Comparison of ENCODE assay signal across 11 mouse cellular contexts in the genomic region with DNA sequence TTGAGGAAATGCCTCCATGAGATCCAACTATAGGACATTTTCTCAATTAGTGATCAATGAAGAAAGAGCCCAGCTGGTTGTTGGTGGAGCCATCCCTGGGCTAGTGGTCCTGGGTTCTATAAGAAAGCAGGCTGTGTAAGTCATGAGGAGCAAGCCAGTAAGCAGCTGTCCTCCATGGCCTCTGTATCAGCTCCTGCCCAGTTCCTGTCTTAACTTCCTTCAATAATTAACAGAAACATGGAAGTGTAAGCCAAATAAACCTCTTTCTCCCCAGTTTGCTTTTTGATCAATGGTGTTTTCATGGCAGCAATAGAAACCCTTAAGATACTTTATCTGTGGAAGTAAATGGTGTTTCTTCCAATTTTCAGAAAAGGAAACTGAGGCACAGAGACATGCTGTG. TPM values are rescaled to one million over a fixed set of nuclear protein-coding genes. Genes with fewer than 3 reads are reported as not detected.
A peak's percentile ranks its signal among the peaks of the same experiment; 100 is the strongest.
DNase-seq lines count a peak whose midpoint lies in the region; ATAC-seq and TF ChIP-seq lines count a peak whose summit lies in the region.
"Had no signal": no experiment of that assay in that cellular context is flagged by ENCODE, and none has a peak within 500 bp of the region (broad histone marks: within the 10 kb centered on the region; RNA-seq: fewer than 3 reads in every experiment).

No protein-coding gene starts in this region.

- ATAC-seq in erythroblast, adult 5-6 weeks (replicated peaks; ENCODE audit: low FRiP score, poor library complexity, severe bottlenecking), result no peak
- no peak for ATAC-seq in lung, embryonic 14.5 days (ENCODE audit: insufficient read depth)
- no peak for ATAC-seq in liver, embryonic 12.5 days
- no peak for ATAC-seq in stomach, embryonic 16.5 days (ENCODE audit: insufficient read depth, low FRiP score)

- H3K9me3 ChIP-seq in erythroblast, embryonic 14.5 days (ENCODE audit: control insufficient read depth, low read length), result no peaks in the 10 kb centered on the region
- no peaks in the 10 kb centered on the region for H3K9me3 ChIP-seq in lung, embryonic 14.5 days (ENCODE audit: low read depth, low read length)
- no peaks in the 10 kb centered on the region for H3K9me3 ChIP-seq in liver, embryonic 12.5 days (replicated peaks)
- H3K9me3 ChIP-seq in stomach, embryonic 16.5 days (replicated peaks; ENCODE audit: control insufficient read depth, low read length), result no peaks in the 10 kb centered on the region

- H3K9ac ChIP-seq in lung, embryonic 14.5 days, result no peak overlapping the region
- peak overlapping the region; percentile 86 for H3K9ac ChIP-seq in liver, embryonic 12.5 days
- no peak overlapping the region for H3K9ac ChIP-seq in stomach, embryonic 16.5 days (ENCODE audit: low read length)

- H3K4me3 ChIP-seq in erythroblast, embryonic 14.5 days (replicated peaks), result peak overlapping the region; percentile 78
- H3K4me3 ChIP-seq in lung, embryonic 14.5 days (ENCODE audit: low read depth, low read length), result no peak overlapping the region
- H3K4me3 ChIP-seq in liver, embryonic 12.5 days, result peak overlapping the region; percentile 83
- no peak overlapping the region for H3K4me3 ChIP-seq in stomach, embryonic 16.5 days (replicated peaks; ENCODE audit: low read length)

- peak overlapping the region; percentile 81 for H3K4me2 ChIP-seq in lung, embryonic 14.5 days
- peak overlapping the region; percentile 97 for H3K4me2 ChIP-seq in liver, embryonic 12.5 days
- peak overlapping the region; percentile 73; the same call in 1 of the 2 replicates for H3K4me2 ChIP-seq in stomach, embryonic 16.5 days (ENCODE audit: low read depth, low read length)

- peaks cover 94% of the 10 kb centered on the region for H3K4me1 ChIP-seq in erythroblast, embryonic 14.5 days (ENCODE audit: control insufficient read depth)
- H3K4me1 ChIP-seq in lung, embryonic 14.5 days (ENCODE audit: insufficient read depth), result peaks cover 12% of the 10 kb centered on the region; the same call in 1 of the 2 replicates
- H3K4me1 ChIP-seq in liver, embryonic 12.5 days, result peaks cover 91% of the 10 kb centered on the region
- peaks cover 28% of the 10 kb centered on the region for H3K4me1 ChIP-seq in stomach, embryonic 16.5 days (ENCODE audit: control insufficient read depth, insufficient read depth, low read length)

- H3K27me3 ChIP-seq in erythroblast, embryonic 14.5 days (ENCODE audit: control insufficient read depth), result 0 out of 2 replicates have a peak, but pooled peaks cover 2% of the 10 kb centered on the region
- 0 out of 2 replicates have a peak, but pooled peaks cover 4% of the 10 kb centered on the region for H3K27me3 ChIP-seq in lung, embryonic 14.5 days (ENCODE audit: insufficient read depth, low read length)
- peaks cover 6% of the 10 kb centered on the region; the same call in 1 of the 2 replicates for H3K27me3 ChIP-seq in liver, embryonic 12.5 days (replicated peaks)
- H3K27me3 ChIP-seq in stomach, embryonic 16.5 days (ENCODE audit: control insufficient read depth, insufficient read depth, low read length), result no peaks in the 10 kb centered on the region

- DNase-seq in lung, embryonic 14.5 days, result no peak
- DNase-seq in lung, adult 18-20 months, result no peak
- DNase-seq in adrenal gland, postnatal 10 days, result no peak
- DNase-seq in embryo, embryonic 10.5 days (ENCODE audit: low spot score), result no peak

- no peak overlapping the region for H3K27ac ChIP-seq in lung, embryonic 14.5 days (ENCODE audit: low read depth)
- peak overlapping the region; percentile 93 for H3K27ac ChIP-seq in liver, embryonic 12.5 days
- H3K27ac ChIP-seq in stomach, embryonic 16.5 days (ENCODE audit: low read length), result no peak overlapping the region
- H3K27ac ChIP-seq: macrophage had no signal

- no peak for TF ChIP-seq CTCF in lung, embryonic 14.5 days (IDR thresholded peaks at IDR 0.05; ENCODE audit: low read depth)

- peaks cover 47% of the 10 kb centered on the region for H3K36me3 ChIP-seq in erythroblast, embryonic 14.5 days (ENCODE audit: control insufficient read depth)
- H3K36me3 ChIP-seq in lung, embryonic 14.5 days (ENCODE audit: insufficient read depth), result no peaks in the 10 kb centered on the region
- peaks cover 16% of the 10 kb centered on the region for H3K36me3 ChIP-seq in liver, embryonic 12.5 days
- H3K36me3 ChIP-seq in stomach, embryonic 16.5 days (ENCODE audit: control insufficient read depth, insufficient read depth, low read length), result no peaks in the 10 kb centered on the region

RNA-seq across cellular contexts. Expression of a gene that starts 0.9 kb away (rescaled TPM):
- polyA plus RNA-seq in erythroblast, embryonic 14.5 days (2012), result 30.7 and 31.2 TPM in 2 replicates
- total RNA-seq in erythroblast, adult 5-6 weeks (2015; ENCODE audit: low replicate concordance), result 106 and 129 TPM in 2 replicates
- total RNA-seq in erythroblast, adult 5-6 weeks (2017; ENCODE audit: low replicate concordance), result 184 and 218 TPM in 2 replicates
- polyA plus RNA-seq in lung, embryonic 14.5 days (2014; fragmentation: Nextera tagmentation; extraction: Ambion mirVana), result 27.6 and 27.7 TPM in 2 replicates
- polyA plus RNA-seq in liver, embryonic 12.5 days (2016; fragmentation: Nextera tagmentation; extraction: Ambion mirVana), result 55.7 and 56.5 TPM in 2 replicates
- polyA plus RNA-seq in stomach, embryonic 16.5 days (2015; fragmentation: Nextera tagmentation; extraction: Ambion mirVana), result 89.9 and 92.1 TPM in 2 replicates
- total RNA-seq in adrenal gland, postnatal 10 days (2021), result 10 to 100 TPM; 76.8 to 85.6 TPM

RNA-seq across cellular contexts. Expression of a gene that starts 7.8 kb away (rescaled TPM):
- polyA plus RNA-seq in erythroblast, embryonic 14.5 days (2012), result not detected in 2 replicates
- not detected in 2 replicates for total RNA-seq in erythroblast, adult 5-6 weeks (2015; ENCODE audit: low replicate concordance)
- total RNA-seq in erythroblast, adult 5-6 weeks (2017; ENCODE audit: low replicate concordance), result not detected in 2 replicates
- polyA plus RNA-seq in lung, embryonic 14.5 days (2014; fragmentation: Nextera tagmentation; extraction: Ambion mirVana), result not detected in 2 replicates
- polyA plus RNA-seq in liver, embryonic 12.5 days (2016; fragmentation: Nextera tagmentation; extraction: Ambion mirVana), result not detected in 2 replicates
- polyA plus RNA-seq in stomach, embryonic 16.5 days (2015; fragmentation: Nextera tagmentation; extraction: Ambion mirVana), result not detected in 2 replicates
- not detected for total RNA-seq in adrenal gland, postnatal 10 days (2021)
- total RNA-seq: hematopoietic stem cell, adult 5-6 weeks; left cerebral cortex, adult 8-10 months had no signal
- polyA plus RNA-seq: macrophage had no signal

RNA-seq across cellular contexts. Expression of a gene that starts 35.3 kb away (rescaled TPM):
- polyA plus RNA-seq in erythroblast, embryonic 14.5 days (2012), result 0.31 and 0.35 TPM in 2 replicates
- 4.2 and 6.7 TPM in 2 replicates for total RNA-seq in erythroblast, adult 5-6 weeks (2015; ENCODE audit: low replicate concordance)
- total RNA-seq in erythroblast, adult 5-6 weeks (2017; ENCODE audit: low replicate concordance), result 1.8 and 5.6 TPM in 2 replicates
- 11.7 and 12.3 TPM in 2 replicates for polyA plus RNA-seq in lung, embryonic 14.5 days (2014; fragmentation: Nextera tagmentation; extraction: Ambion mirVana)
- 12.9 and 14.2 TPM in 2 replicates for polyA plus RNA-seq in liver, embryonic 12.5 days (2016; fragmentation: Nextera tagmentation; extraction: Ambion mirVana)
- polyA plus RNA-seq in stomach, embryonic 16.5 days (2015; fragmentation: Nextera tagmentation; extraction: Ambion mirVana), result 19.7 and 20.3 TPM in 2 replicates
- 10 to 100 TPM; 19.0 to 22.4 TPM for total RNA-seq in adrenal gland, postnatal 10 days (2021)

RNA-seq across cellular contexts. Expression of a gene that starts 35.3 kb away (rescaled TPM):
- polyA plus RNA-seq in erythroblast, embryonic 14.5 days (2012), result 1.6 and 2.7 TPM in 2 replicates
- 27.2 and 40.7 TPM in 2 replicates for total RNA-seq in erythroblast, adult 5-6 weeks (2015; ENCODE audit: low replicate concordance)
- 52.6 and 60.8 TPM in 2 replicates for total RNA-seq in erythroblast, adult 5-6 weeks (2017; ENCODE audit: low replicate concordance)
- 51.7 and 52.0 TPM in 2 replicates for polyA plus RNA-seq in lung, embryonic 14.5 days (2014; fragmentation: Nextera tagmentation; extraction: Ambion mirVana)
- 41.6 and 42.4 TPM in 2 replicates for polyA plus RNA-seq in liver, embryonic 12.5 days (2016; fragmentation: Nextera tagmentation; extraction: Ambion mirVana)
- 63.4 and 72.6 TPM in 2 replicates for polyA plus RNA-seq in stomach, embryonic 16.5 days (2015; fragmentation: Nextera tagmentation; extraction: Ambion mirVana)
- 10 to 100 TPM; 56.9 to 74.1 TPM for total RNA-seq in adrenal gland, postnatal 10 days (2021)

Comparison
In these comparisons a context has a peak if more than half of its experiments do, and no peak if none do; other contexts are left out.
1. H3K4me3 ChIP-seq: peak in erythroblast, embryonic 14.5 days (single experiment) and liver, embryonic 12.5 days (single experiment); none in lung, embryonic 14.5 days (single experiment) and stomach, embryonic 16.5 days (single experiment).
2. Peak in every context shown above with its lines, with median percentiles within 50 percentile points of each other: H3K4me2 ChIP-seq.